Mouse (Mus musculus) embryonic facial prominence, embryonic 13.5 days (tissue): ENCODE measurements at regions not wholly inside any gene's neighbourhood (a gene's known extent, or its start where the extent isn't known, plus 50 kb on each side); places are given as distances from the start of the nearest gene placed in this dataset.
A peak's percentile ranks its signal among the peaks of the same experiment; 100 is the strongest.

Source experiments
- ATAC-seq: fragments of 200-750 bp; cut with Nextera tagmentation; 2 replicates; pipeline ENCODE4 v1.8.0; 2017; ENCODE audit warnings: low read depth; ENCODE audit not compliant: insufficient number of reproducible peaks, insufficient read depth, low FRiP score, low TSS enrichment
- H3K27ac ChIP-seq: fragments of 300-500 bp; sonication (generic); 2 replicates; pipeline ENCODE4 v1.5.1; 2015; ENCODE audit warnings: moderate library complexity, mild to moderate bottlenecking, inconsistent platforms
- H3K27me3 ChIP-seq: fragments of 300-500 bp; sonication (generic); 2 replicates; pipeline ENCODE4 v1.6.1; 2015; ENCODE audit warnings: mild to moderate bottlenecking, inconsistent platforms
- H3K36me3 ChIP-seq: fragments of 300-500 bp; sonication (generic); 2 replicates; pipeline ENCODE4 v1.6.1; 2015; ENCODE audit warnings: mild to moderate bottlenecking, inconsistent platforms
- H3K4me1 ChIP-seq: fragments of 300-500 bp; sonication (generic); 2 replicates; pipeline ENCODE4 v1.6.1; 2015; ENCODE audit warnings: inconsistent platforms
- H3K4me2 ChIP-seq: fragments of 300-500 bp; sonication (generic); 2 replicates; pipeline ENCODE4 v1.6.1; 2015; ENCODE audit warnings: moderate library complexity, mild to moderate bottlenecking, inconsistent platforms
- H3K4me3 ChIP-seq: fragments of 300-500 bp; sonication (generic); 2 replicates; pipeline ENCODE4 v1.5.1; 2015; ENCODE audit warnings: mild to moderate bottlenecking, inconsistent platforms
- H3K9ac ChIP-seq: fragments of 300-500 bp; sonication (generic); 2 replicates; pipeline ENCODE4 v1.6.1; 2015; ENCODE audit warnings: mild to moderate bottlenecking, inconsistent platforms
- H3K9me3 ChIP-seq: fragments of 300-500 bp; sonication (generic); 2 replicates; pipeline ENCODE4 v1.6.1; 2016; ENCODE audit warnings: inconsistent platforms
- WGBS: fragments of 180-500 bp; shearing (Covaris S2); methylation state at CpG from one replicate; pipeline ENCODE4 v1.1.7; 2015; ENCODE audit warnings: mixed read lengths; 5-methylcytosine and 5-hydroxymethylcytosine counted together

DNA sequence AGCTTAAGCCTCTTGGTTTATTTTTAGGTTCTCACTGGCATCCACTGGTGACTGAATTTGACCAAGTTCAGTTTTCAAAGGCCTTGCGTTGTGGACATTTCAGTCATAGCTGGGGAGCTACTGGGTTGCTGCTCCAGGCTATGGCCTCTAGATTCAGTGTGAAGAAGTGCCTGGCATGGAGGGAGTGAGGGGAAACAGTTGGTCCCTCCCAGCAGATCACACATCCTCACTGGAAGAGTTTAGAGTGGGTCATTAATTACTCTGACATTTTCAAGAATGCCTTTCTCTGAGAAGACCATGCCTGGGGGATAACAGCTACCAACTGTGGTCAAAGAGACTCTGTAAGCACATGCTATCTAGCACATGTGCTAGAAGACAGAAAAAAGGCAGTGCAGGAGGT is 199.3 kb downstream of the Gm19410 start:
- Histone ChIP-seq H3K36me3 (no peaks in the 10 kb centered on the region), H3K27me3 (no peaks in the 10 kb centered on the region), H3K4me2 (no peak overlapping the region), H3K9me3 (no peaks in the 10 kb centered on the region), H3K9ac (no peak overlapping the region), H3K4me1 (0 out of 2 replicates have a peak, but pooled peaks cover 5% of the 10 kb centered on the region), H3K4me3 (no peak overlapping the region), H3K27ac (no peak overlapping the region)
- WGBS: 3% methylated on average over 1 of the region's 1 CpGs
- ATAC-seq: no peak

DNA sequence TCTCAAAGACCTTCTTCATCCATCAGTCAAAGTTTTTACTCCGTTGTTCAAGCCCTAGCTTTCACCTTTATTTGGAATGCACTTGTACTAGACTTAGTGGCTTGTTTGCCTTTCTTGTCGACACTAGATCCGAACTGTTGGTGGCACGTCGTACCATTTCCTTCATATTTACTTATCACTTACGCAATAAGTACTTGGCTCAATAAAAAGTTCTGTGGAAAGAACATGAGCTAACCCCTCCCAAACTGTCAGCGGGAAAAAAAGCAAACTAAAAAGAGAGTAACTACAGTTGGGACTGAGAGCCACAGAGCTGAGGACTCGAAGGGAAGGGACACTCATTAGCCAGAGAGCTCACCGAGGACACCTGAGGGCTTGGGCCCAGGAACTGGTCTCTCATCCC is 202.8 kb downstream of the Gm19410 start:
- WGBS: 80% methylated on average over 9 of the region's 9 CpGs

DNA sequence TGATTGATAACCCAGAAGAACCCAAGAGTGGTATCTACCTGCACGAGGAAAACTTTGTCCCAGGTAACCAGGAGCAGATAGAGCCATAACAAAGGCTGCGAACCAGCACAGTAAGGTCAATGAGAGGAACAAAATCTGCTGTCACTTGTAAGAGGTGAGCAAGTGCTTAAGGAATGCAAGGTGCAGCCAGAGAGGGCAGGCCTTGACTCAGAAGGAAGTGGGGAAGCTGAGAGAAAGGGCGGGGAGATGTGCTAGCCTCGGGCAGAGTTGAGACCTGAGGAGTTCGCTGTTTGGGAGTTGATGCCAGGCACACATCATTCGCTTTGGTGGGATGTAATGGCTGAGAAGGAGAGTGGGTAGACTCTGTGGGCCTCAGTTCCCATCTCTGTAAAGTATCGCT is 205.5 kb downstream of the Gm19410 start:
- Histone ChIP-seq H3K9ac (no peak overlapping the region), H3K4me1 (no peaks in the 10 kb centered on the region), H3K36me3 (no peaks in the 10 kb centered on the region), H3K9me3 (no peaks in the 10 kb centered on the region), H3K4me2 (no peak overlapping the region), H3K27me3 (no peaks in the 10 kb centered on the region), H3K27ac (no peak overlapping the region), H3K4me3 (no peak overlapping the region)
- ATAC-seq: no peak
- WGBS: 70% methylated on average over 7 of the region's 7 CpGs

More for the DNA sequence above, 202.8 kb downstream of the Gm19410 start:
- no peaks in the 10 kb centered on the region for H3K27me3 ChIP-seq
- no peak overlapping the region for H3K9ac ChIP-seq
- ATAC-seq: no peak
- H3K4me1 ChIP-seq: no peaks in the 10 kb centered on the region
- no peak overlapping the region for H3K4me2 ChIP-seq
- no peak overlapping the region for H3K4me3 ChIP-seq
- no peak overlapping the region for H3K27ac ChIP-seq
- no peaks in the 10 kb centered on the region for H3K9me3 ChIP-seq
- H3K36me3 ChIP-seq: no peaks in the 10 kb centered on the region

DNA sequence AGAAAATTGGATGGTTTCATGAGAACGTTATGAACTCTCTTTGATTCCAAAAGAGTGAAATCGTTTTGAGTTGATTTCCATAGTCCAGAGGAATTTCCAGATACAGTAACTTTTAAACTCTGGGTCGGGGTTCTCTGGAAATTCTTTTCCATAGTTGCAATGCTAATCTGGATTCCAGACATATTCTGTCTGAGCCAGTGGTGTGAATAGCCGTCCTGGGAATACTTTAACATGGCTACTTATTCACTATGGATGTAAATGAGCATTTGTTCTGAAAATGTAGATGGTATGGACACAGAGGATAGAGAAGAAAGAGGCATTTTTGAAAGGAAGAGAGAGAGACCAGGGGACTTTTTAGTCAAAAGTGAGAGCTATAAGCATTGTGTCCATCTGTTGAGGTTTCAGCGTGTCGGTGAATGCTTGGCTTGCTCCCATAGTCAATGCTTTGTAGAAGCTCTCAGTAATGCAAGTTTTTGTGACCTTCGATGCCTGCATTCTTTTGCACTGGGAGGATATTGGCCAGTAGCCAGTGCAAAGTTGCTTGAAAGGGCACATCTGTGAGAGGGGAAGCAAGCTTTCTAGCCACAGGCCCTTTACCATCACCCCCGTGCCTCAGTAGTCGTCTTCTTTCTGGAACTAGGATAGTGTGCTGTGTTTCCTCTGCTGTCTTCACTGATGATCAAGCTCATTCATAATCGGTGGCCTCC is 208.9 kb downstream of the Gm19410 start:
- H3K9me3 ChIP-seq: no peaks in the 10 kb centered on the region
- H3K4me1 ChIP-seq: no peaks in the 10 kb centered on the region
- H3K4me2 ChIP-seq: no peak overlapping the region
- H3K9ac ChIP-seq: no peak overlapping the region
- no peaks in the 10 kb centered on the region for H3K27me3 ChIP-seq
- WGBS: 67% methylated on average over 10 of the region's 10 CpGs
- H3K36me3 ChIP-seq: no peaks in the 10 kb centered on the region
- no peak overlapping the region for H3K27ac ChIP-seq
- no peak for ATAC-seq
- no peak overlapping the region for H3K4me3 ChIP-seq

- Histone ChIP-seq H3K27ac (no peak overlapping the region), H3K27me3 (no peaks in the 10 kb centered on the region), H3K9ac (no peak overlapping the region), H3K4me2 (no peak overlapping the region), H3K9me3 (no peaks in the 10 kb centered on the region), H3K4me1 (peaks cover 6% of the 10 kb centered on the region; the same call in 1 of the 2 replicates), H3K4me3 (no peak overlapping the region), H3K36me3 (no peaks in the 10 kb centered on the region)
- ATAC-seq: no peak
- 78% methylated on average over 9 of the region's 9 CpGs for WGBS
Measured at GRCm38 (mm10) chr8:35979638-35980255, 214.2 kb downstream of the Gm19410 start.

DNA sequence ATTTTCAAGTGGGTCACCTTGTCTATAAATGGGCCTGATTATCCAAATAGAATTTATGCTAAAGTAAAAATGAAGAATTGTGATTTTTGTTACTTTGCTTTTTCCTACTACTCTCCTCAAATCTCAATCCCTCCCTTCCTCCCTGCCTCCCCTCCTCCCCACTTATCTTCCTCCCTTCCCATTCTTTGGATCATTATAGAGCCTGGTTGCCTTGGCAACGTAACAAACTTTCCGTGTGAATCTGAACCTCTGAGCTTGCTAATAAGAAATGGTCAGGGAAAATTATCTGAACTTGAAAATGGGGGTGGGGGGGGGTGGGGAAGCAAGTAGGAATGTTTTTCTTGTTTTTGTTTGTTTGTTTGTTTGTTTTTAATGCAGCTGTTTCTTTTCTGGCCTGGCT is 217.5 kb downstream of the Gm19410 start:
- ATAC-seq: no peak
- no peak overlapping the region for H3K9ac ChIP-seq
- no peaks in the 10 kb centered on the region for H3K9me3 ChIP-seq
- H3K4me1 ChIP-seq: peaks cover 19% of the 10 kb centered on the region
- H3K36me3 ChIP-seq: no peaks in the 10 kb centered on the region
- no peak overlapping the region for H3K4me2 ChIP-seq
- H3K4me3 ChIP-seq: no peak overlapping the region
- H3K27ac ChIP-seq: no peak overlapping the region
- H3K27me3 ChIP-seq: no peaks in the 10 kb centered on the region
- 71% methylated on average over 2 of the region's 2 CpGs for WGBS

DNA sequence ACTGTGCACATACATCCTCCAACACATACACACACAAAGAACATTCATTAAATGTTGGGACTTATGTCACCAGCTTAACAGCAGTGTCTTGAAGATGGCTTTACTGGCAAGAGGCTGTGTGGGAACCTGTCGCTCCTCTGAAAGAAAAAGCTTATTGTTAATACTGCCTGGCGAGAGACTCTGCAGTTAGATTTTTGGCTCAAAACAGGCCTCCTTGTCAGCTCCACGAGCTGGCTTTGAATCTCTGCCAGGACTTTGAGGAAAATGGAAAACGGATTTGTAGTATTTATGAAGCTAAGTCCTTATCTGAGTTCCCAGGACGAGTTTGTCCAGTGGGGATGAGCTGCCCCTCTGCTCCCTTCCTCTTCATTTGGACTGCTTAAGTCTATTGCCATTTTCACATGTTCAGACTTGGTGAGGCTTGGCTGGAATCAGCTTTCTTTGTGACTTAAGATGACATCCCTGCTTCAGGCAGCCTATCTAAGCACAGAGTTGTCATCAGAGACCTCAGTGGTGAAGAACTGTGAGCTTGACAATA is 219.6 kb downstream of the Gm19410 start:
- no peaks in the 10 kb centered on the region for H3K27me3 ChIP-seq
- peak overlapping the region; percentile 49 for H3K27ac ChIP-seq
- H3K4me1 ChIP-seq: peaks cover 19% of the 10 kb centered on the region
- ATAC-seq: no peak
- no peak overlapping the region for H3K4me3 ChIP-seq
- H3K9ac ChIP-seq: no peak overlapping the region
- no peaks in the 10 kb centered on the region for H3K36me3 ChIP-seq
- no peak overlapping the region for H3K4me2 ChIP-seq
- WGBS: 31% methylated on average over 5 of the region's 5 CpGs
- no peaks in the 10 kb centered on the region for H3K9me3 ChIP-seq

DNA sequence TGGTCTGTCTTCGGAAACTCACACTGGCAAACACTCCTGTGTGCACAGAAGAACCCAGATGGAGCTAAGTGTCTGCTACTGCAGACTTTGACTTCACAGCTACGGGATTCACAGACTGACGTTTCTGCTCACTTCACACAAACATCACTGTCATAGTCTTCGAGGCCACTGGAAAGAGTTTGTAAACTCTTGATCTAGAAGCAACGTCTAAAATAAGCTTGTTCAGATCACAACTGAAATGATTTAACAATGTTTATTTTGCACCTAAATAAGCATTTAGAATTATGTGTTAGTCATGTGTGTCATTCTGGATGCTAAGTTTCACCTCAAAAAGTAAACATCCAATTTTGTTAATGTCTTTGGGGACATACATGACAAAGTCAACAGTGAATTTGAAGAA is 221.7 kb downstream of the Gm19410 start:
- no peaks in the 10 kb centered on the region for H3K36me3 ChIP-seq
- H3K4me3 ChIP-seq: no peak overlapping the region
- ATAC-seq: no peak
- no peaks in the 10 kb centered on the region for H3K27me3 ChIP-seq
- no peaks in the 10 kb centered on the region for H3K9me3 ChIP-seq
- no peak overlapping the region for H3K4me2 ChIP-seq
- H3K27ac ChIP-seq: no peak overlapping the region
- H3K4me1 ChIP-seq: peaks cover 16% of the 10 kb centered on the region
- 75% methylated on average over 5 of the region's 5 CpGs for WGBS
- no peak overlapping the region for H3K9ac ChIP-seq

- H3K27me3 ChIP-seq: no peaks in the 10 kb centered on the region
- no peak overlapping the region for H3K27ac ChIP-seq
- no peak overlapping the region for H3K4me3 ChIP-seq
- H3K4me2 ChIP-seq: no peak overlapping the region
- ATAC-seq: no peak
- no peaks in the 10 kb centered on the region for H3K9me3 ChIP-seq
- no peak overlapping the region for H3K9ac ChIP-seq
- H3K36me3 ChIP-seq: no peaks in the 10 kb centered on the region
- H3K4me1 ChIP-seq: 0 out of 2 replicates have a peak, but pooled peaks cover 3% of the 10 kb centered on the region
- 80% methylated on average over 5 of the region's 5 CpGs for WGBS
Measured at GRCm38 (mm10) chr8:35991013-35991412, 225.4 kb downstream of the Gm19410 start.

DNA sequence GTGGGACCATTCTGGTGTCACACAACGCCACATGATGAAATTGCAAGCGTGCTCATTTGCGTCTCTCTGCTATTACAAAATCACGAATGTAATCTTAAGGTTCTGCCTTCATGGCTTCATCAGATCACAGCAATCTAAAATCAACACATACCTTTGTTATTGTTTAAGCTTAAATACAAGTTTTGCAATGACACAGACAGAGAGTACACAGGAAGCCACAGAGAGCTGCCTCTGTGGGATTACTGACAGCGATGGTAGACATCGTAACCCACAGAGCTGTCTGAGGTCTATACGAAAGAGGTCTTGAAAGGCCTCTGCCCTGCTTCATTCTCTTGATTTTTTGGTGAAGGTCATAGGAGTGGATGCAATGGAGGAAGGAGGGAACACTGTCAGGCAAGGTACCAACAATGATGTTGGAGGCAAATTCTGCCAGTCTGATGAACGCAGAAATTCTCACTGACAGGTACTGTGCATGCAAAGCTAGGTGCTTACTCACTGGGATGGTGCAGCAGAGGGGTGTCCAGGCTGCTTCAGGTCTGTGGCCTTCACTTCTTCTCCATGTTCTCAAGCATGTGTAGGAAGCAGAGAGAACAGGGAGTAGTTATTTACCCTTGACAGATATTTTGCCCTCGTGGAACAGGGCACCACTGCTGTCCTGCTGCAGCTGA is 226.5 kb downstream of the Gm19410 start:
- Histone ChIP-seq H3K27ac (no peak overlapping the region), H3K9ac (no peak overlapping the region), H3K36me3 (no peaks in the 10 kb centered on the region), H3K4me3 (no peak overlapping the region), H3K4me1 (0 out of 2 replicates have a peak, but pooled peaks cover 3% of the 10 kb centered on the region), H3K9me3 (no peaks in the 10 kb centered on the region), H3K4me2 (no peak overlapping the region), H3K27me3 (no peaks in the 10 kb centered on the region)
- ATAC-seq: no peak
- WGBS: 86% methylated on average over 9 of the region's 9 CpGs

- H3K4me1 ChIP-seq: 0 out of 2 replicates have a peak, but pooled peaks cover 3% of the 10 kb centered on the region
- H3K9ac ChIP-seq: no peak overlapping the region
- H3K4me3 ChIP-seq: no peak overlapping the region
- no peaks in the 10 kb centered on the region for H3K9me3 ChIP-seq
- no peaks in the 10 kb centered on the region for H3K27me3 ChIP-seq
- no peak for ATAC-seq
- no peak overlapping the region for H3K27ac ChIP-seq
- no peak overlapping the region for H3K4me2 ChIP-seq
- 67% methylated on average over 6 of the region's 6 CpGs for WGBS
- H3K36me3 ChIP-seq: no peaks in the 10 kb centered on the region
Measured at GRCm38 (mm10) chr8:35996330-35997077, 230.9 kb downstream of the Gm19410 start.
